Mouse (Mus musculus): ENCODE results near the gene Flnc. TPM values are rescaled to one million over a fixed set of nuclear protein-coding genes. Genes with fewer than 3 reads are reported as not detected.
"Not testable (repeated sequence)": the region's sequence is repeated elsewhere in the genome, so short reads cannot be mapped to it uniquely, and the experiment has no call there.

Flnc gene
- total RNA-seq (2014; rRNA removed): 11.1 and 12.0 TPM in 2 replicates
- polyA plus RNA-seq (2015; fragmentation: Nextera tagmentation; extraction: Ambion mirVana): 1.2 and 1.4 TPM in 2 replicates

DNA sequence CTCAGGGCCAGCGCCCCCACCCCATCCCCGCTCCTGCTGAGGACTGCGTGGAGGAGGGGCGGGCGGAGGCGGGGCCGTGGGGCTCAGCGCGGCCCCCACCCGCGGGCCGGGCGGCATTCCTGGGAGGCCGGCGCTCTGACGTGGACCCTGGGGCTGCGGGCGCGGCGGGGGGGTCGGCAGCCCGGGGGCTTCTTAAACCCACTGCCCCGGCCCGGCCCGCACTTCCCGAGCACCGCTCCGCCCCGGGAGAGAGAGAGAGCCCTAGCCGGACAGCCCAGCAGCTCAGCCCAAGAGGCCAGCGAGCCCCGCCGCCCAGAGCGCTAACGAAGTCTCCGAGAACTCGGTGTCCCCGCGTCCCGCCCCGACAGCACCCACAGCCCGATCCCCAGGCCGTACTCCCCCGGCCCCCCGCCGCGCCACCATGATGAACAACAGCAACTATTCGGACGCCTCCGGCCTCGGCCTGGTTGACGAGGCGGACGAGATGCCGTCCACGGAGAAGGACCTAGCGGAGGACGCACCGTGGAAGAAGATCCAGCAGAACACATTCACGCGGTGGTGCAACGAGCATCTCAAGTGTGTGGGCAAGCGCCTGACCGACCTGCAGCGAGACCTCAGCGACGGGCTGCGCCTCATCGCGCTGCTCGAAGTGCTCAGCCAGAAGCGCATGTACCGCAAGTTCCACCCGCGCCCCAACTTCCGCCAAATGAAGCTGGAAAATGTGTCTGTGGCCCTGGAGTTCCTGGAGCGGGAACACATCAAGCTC lies at the start of gene Flnc:
TSS of gene Flnc (plus strand) at position 219 of the 766 bp plus-strand sequence.
- no peak for DNase-seq (ENCODE audit: low spot score)
- 0 out of 2 replicates have a peak within 1 kb of the TSS, but pooled peaks have one; percentile 42 for H3K9ac ChIP-seq (replicated peaks; ENCODE audit: low read length, poor library complexity, severe bottlenecking)
- no peak within 1 kb of the TSS for H3K27ac ChIP-seq (ENCODE audit: low read depth, low read length)
- peak within 1 kb of the TSS; percentile 58 for H3K4me2 ChIP-seq (ENCODE audit: low read depth, low read length, poor library complexity, severe bottlenecking)
- H3K36me3 ChIP-seq (ENCODE audit: insufficient read depth, low read length): no peaks in the 10 kb centered on the region
- H3K9me3 ChIP-seq (ENCODE audit: low read length): no peaks in the 10 kb centered on the region
- TF ChIP-seq CTCF (IDR thresholded peaks at IDR 0.05): no peak
- no peak for ATAC-seq (ENCODE audit: low FRiP score)
- peaks cover 33% of the 10 kb centered on the region for H3K27me3 ChIP-seq (ENCODE audit: insufficient read depth, low read length)
- H3K4me1 ChIP-seq (ENCODE audit: insufficient read depth, low read length): 0 out of 2 replicates have a peak, but pooled peaks cover 2% of the 10 kb centered on the region
- H3K4me3 ChIP-seq (ENCODE audit: low read depth, low read length): peak within 1 kb of the TSS; percentile 36
- WGBS: 2% methylated on average over 54 of the region's 77 CpGs

GRCm38 (mm10) chr6:29388052-29388518 lies 45.0 kb upstream of the Flnc start, which contains the start of gene Opn1sw:
TSS of gene Opn1sw (minus strand) at chr6:29388468.
- ATAC-seq (ENCODE audit: low FRiP score) (no peak), DNase-seq (ENCODE audit: low spot score) (no peak)
- no peak within 1 kb of the TSS for H3K9ac ChIP-seq (replicated peaks; ENCODE audit: low read length, poor library complexity, severe bottlenecking)
- H3K27me3 ChIP-seq (ENCODE audit: insufficient read depth, low read length): no peaks in the 10 kb centered on the region; the same call in 1 of the 2 replicates
- H3K4me3 ChIP-seq (ENCODE audit: low read depth, low read length): no peak within 1 kb of the TSS
- no peak within 1 kb of the TSS for H3K27ac ChIP-seq (ENCODE audit: low read depth, low read length)
- H3K4me2 ChIP-seq (ENCODE audit: low read depth, low read length, poor library complexity, severe bottlenecking): no peak within 1 kb of the TSS
- WGBS: 11% methylated on average over 12 of the region's 12 CpGs
- no peak for TF ChIP-seq CTCF (IDR thresholded peaks at IDR 0.05)
- H3K4me1 ChIP-seq (ENCODE audit: insufficient read depth, low read length): no peaks in the 10 kb centered on the region
- no peaks in the 10 kb centered on the region for H3K9me3 ChIP-seq (ENCODE audit: low read length)
- H3K36me3 ChIP-seq (ENCODE audit: insufficient read depth, low read length): no peaks in the 10 kb centered on the region

GRCm38 (mm10) chr6:29388606-29389080 lies 44.4 kb upstream of the Flnc start:
- H3K4me2 ChIP-seq (ENCODE audit: low read depth, low read length, poor library complexity, severe bottlenecking): no peak overlapping the region
- no peaks in the 10 kb centered on the region; the same call in 1 of the 2 replicates for H3K27me3 ChIP-seq (ENCODE audit: insufficient read depth, low read length)
- no peak for TF ChIP-seq CTCF (IDR thresholded peaks at IDR 0.05)
- ATAC-seq (ENCODE audit: low FRiP score) (peak; percentile 65; the same call in 1 of the 2 replicates), DNase-seq (ENCODE audit: low spot score) (peak; percentile 85)
- WGBS: 13% methylated on average over 11 of the region's 11 CpGs
- no peaks in the 10 kb centered on the region for H3K36me3 ChIP-seq (ENCODE audit: insufficient read depth, low read length)
- no peaks in the 10 kb centered on the region for H3K9me3 ChIP-seq (ENCODE audit: low read length)
- H3K27ac ChIP-seq (ENCODE audit: low read depth, low read length): no peak overlapping the region
- no peak overlapping the region for H3K4me3 ChIP-seq (ENCODE audit: low read depth, low read length)
- H3K9ac ChIP-seq (replicated peaks; ENCODE audit: low read length, poor library complexity, severe bottlenecking): no peak overlapping the region
- no peaks in the 10 kb centered on the region for H3K4me1 ChIP-seq (ENCODE audit: insufficient read depth, low read length)

DNA sequence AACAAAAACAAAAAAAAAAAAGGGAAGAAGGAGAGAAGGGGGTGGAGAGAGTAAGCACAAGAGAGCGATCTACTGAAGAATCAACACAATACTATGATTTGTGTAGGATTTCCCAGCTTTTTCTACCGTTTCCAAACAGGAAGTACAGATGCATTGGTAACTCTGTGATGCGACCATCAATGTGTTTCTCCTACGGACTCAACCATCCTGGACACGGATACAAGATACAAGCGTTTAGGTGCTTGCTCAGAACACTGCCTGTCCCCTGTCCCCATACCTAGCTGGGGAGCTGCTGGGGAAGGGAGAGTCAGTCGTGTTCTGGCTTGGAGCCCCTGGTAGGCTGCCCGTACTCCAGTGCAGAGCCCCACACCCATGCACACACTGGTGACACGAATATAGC lies 43.6 kb upstream of the Flnc start:
- Histone ChIP-seq H3K4me3 (ENCODE audit: low read depth, low read length) (no peak overlapping the region), H3K27ac (ENCODE audit: low read depth, low read length) (no peak overlapping the region), H3K9ac (replicated peaks; ENCODE audit: low read length, poor library complexity, severe bottlenecking) (no peak overlapping the region), H3K27me3 (ENCODE audit: insufficient read depth, low read length) (no peaks in the 10 kb centered on the region; the same call in 1 of the 2 replicates), H3K4me2 (ENCODE audit: low read depth, low read length, poor library complexity, severe bottlenecking) (no peak overlapping the region), H3K9me3 (ENCODE audit: low read length) (no peaks in the 10 kb centered on the region), H3K36me3 (ENCODE audit: insufficient read depth, low read length) (no peaks in the 10 kb centered on the region), H3K4me1 (ENCODE audit: insufficient read depth, low read length) (no peaks in the 10 kb centered on the region)
- no peak for ATAC-seq (ENCODE audit: low FRiP score)
- no peak for TF ChIP-seq CTCF (IDR thresholded peaks at IDR 0.05)
- 55% methylated on average over 9 of the region's 9 CpGs for WGBS
- DNase-seq (ENCODE audit: low spot score): no peak

DNA sequence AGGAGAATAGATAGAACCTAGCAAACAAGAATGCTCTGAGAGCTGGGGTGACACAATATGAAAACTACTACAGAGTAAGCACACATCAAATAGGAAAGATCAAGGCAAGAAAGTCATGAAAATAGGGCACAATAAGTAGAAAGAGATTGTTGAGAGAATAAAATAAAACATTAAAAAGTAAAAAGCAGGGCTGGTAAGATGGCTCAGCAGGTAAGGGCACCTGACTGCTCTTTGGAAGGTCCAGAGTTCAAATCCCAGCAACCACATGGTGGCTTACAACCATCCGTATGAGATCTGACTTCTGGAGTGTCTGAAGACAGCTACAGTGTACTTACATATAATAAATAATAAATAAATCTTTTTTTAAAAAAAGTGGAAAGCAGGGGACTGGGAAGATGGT lies 42.6 kb upstream of the Flnc start:
- not testable (repeated sequence) for ATAC-seq (ENCODE audit: low FRiP score); H3K36me3 ChIP-seq (ENCODE audit: insufficient read depth, low read length); H3K4me1 ChIP-seq (ENCODE audit: insufficient read depth, low read length); H3K27ac ChIP-seq (ENCODE audit: low read depth, low read length); H3K9me3 ChIP-seq (ENCODE audit: low read length); H3K27me3 ChIP-seq (ENCODE audit: insufficient read depth, low read length); DNase-seq (ENCODE audit: low spot score); H3K9ac ChIP-seq (replicated peaks; ENCODE audit: low read length, poor library complexity, severe bottlenecking); H3K4me3 ChIP-seq (ENCODE audit: low read depth, low read length); H3K4me2 ChIP-seq (ENCODE audit: low read depth, low read length, poor library complexity, severe bottlenecking)
- WGBS: 83% methylated on average over 1 of the region's 1 CpGs

DNA sequence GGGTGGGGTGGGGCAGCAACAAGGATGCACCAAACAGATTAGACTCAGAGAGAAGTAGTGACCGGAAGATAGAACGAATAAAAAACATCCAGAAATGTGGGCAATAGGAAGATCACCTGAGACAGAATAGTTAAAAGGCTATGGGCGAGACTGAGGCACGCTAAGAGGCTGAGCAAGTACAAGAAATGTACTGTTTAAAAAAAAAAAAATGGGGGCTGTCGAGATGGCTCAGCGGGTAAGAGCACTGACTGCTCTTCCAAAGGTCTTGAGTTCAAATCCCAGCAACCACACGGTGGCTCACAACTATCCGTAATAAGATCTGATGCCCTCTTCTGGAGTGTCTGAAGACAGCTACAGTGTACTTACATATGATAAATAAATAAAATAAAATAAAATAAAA lies 41.8 kb upstream of the Flnc start:
- H3K27ac ChIP-seq (ENCODE audit: low read depth, low read length); H3K4me2 ChIP-seq (ENCODE audit: low read depth, low read length, poor library complexity, severe bottlenecking); H3K27me3 ChIP-seq (ENCODE audit: insufficient read depth, low read length); DNase-seq (ENCODE audit: low spot score); H3K9ac ChIP-seq (replicated peaks; ENCODE audit: low read length, poor library complexity, severe bottlenecking); H3K9me3 ChIP-seq (ENCODE audit: low read length); ATAC-seq (ENCODE audit: low FRiP score); H3K36me3 ChIP-seq (ENCODE audit: insufficient read depth, low read length); H3K4me1 ChIP-seq (ENCODE audit: insufficient read depth, low read length); H3K4me3 ChIP-seq (ENCODE audit: low read depth, low read length): not testable (repeated sequence)
- 81% methylated on average over 8 of the region's 8 CpGs for WGBS

Data from midbrain, postnatal 0 days (tissue).